Mouse (Mus musculus) myocyte (in vitro differentiated cells): ENCODE data around the gene Klrb1c. TPM values are rescaled to one million over a fixed set of nuclear protein-coding genes. Genes with fewer than 3 reads are reported as not detected.

Source experiments
- H3K27me3 ChIP-seq: one replicate; pipeline ENCODE4 v1.6.1; 2011; ENCODE audit not compliant: control insufficient read depth, insufficient read depth, insufficient read length
- H3K36me3 ChIP-seq: one replicate; pipeline ENCODE4 v1.6.1; 2011; ENCODE audit not compliant: control insufficient read depth, insufficient read depth
- H3K4me2 ChIP-seq: one replicate; pipeline ENCODE4 v1.6.1; 2011; ENCODE audit warnings: low read depth, control low read depth
- H3K4me3 ChIP-seq: one replicate; pipeline ENCODE4 v1.5.1; 2011; ENCODE audit warnings: mild to moderate bottlenecking, control low read depth, moderate library complexity
- H3K79me2 ChIP-seq: one replicate; pipeline ENCODE4 v1.6.1; 2011; ENCODE audit not compliant: control insufficient read depth, insufficient read depth
- H3ac ChIP-seq: one replicate; pipeline ENCODE4 v1.6.1; 2011; ENCODE audit not compliant: control insufficient read depth, insufficient read length
- CEBPB ChIP-seq: IDR thresholded peaks from 2 replicates; pipeline ENCODE4 v1.6.1; 2011; ENCODE audit warnings: mild to moderate bottlenecking, moderate library complexity; ENCODE audit not compliant: poor library complexity, insufficient read depth, severe bottlenecking
- E2F4 ChIP-seq: IDR thresholded peaks from one replicate; pipeline ENCODE4 v1.6.1; 2011; ENCODE audit warnings: mild to moderate bottlenecking, control low read depth, moderate library complexity; ENCODE audit not compliant: insufficient read depth
- MAX ChIP-seq: IDR thresholded peaks from one replicate; pipeline ENCODE4 v1.6.1; 2011; ENCODE audit warnings: low read depth, mild to moderate bottlenecking, control low read depth
- MYOD1 ChIP-seq, 3 experiments: IDR thresholded peaks; one replicate each; pipeline ENCODE4 v1.6.1; 2011; ENCODE audit warnings: control low read depth in 2 of 3, low read depth in 2 of 3, mild to moderate bottlenecking in 2 of 3, moderate library complexity in 1 of 3; ENCODE audit not compliant: insufficient read length in 2 of 3, control insufficient read depth in 1 of 3
- MYOG ChIP-seq, 3 experiments: IDR thresholded peaks; one replicate each; pipeline ENCODE4 v1.6.1; 2011; ENCODE audit warnings: control low read depth in 2 of 3, low read depth in 2 of 3, mild to moderate bottlenecking in 2 of 3; ENCODE audit not compliant: insufficient read length in 2 of 3, control insufficient read depth in 1 of 3, insufficient read depth in 1 of 3
- POLR2A ChIP-seq: IDR thresholded peaks from one replicate; pipeline ENCODE4 v1.6.1; 2011; ENCODE audit warnings: low read depth, mild to moderate bottlenecking, control low read depth, moderate library complexity; ENCODE audit not compliant: insufficient read length
- POLR2AphosphoS2 ChIP-seq: IDR thresholded peaks from one replicate; pipeline ENCODE4 v1.6.1; 2011; ENCODE audit warnings: low read depth, control low read depth; ENCODE audit not compliant: insufficient read length
- REST ChIP-seq: IDR thresholded peaks from one replicate; pipeline ENCODE4 v1.6.1; 2011; ENCODE audit warnings: mild to moderate bottlenecking, control low read depth, moderate library complexity; ENCODE audit not compliant: insufficient read depth, insufficient read length
- SRF ChIP-seq: IDR thresholded peaks from one replicate; pipeline ENCODE4 v1.6.1; 2011; ENCODE audit warnings: low read depth; ENCODE audit not compliant: control insufficient read depth, insufficient read length
- TCF12 ChIP-seq: IDR thresholded peaks from one replicate; pipeline ENCODE4 v1.6.1; 2011; ENCODE audit warnings: mild to moderate bottlenecking, control low read depth; ENCODE audit not compliant: poor library complexity, insufficient read depth, severe bottlenecking
- TCF3 ChIP-seq: IDR thresholded peaks from one replicate; pipeline ENCODE4 v1.6.1; 2011; ENCODE audit warnings: low read depth, control low read depth; ENCODE audit not compliant: insufficient read length
- USF1 ChIP-seq: IDR thresholded peaks from one replicate; pipeline ENCODE4 v1.6.1; 2011; ENCODE audit warnings: low read depth, mild to moderate bottlenecking, control low read depth, moderate library complexity
- polyA plus RNA-seq: library from polyadenylated mRNA; unstranded; fragments of >200 nt; fragmentation: generic; extraction: Trizol; gene quantifications from one replicate; pipeline ENCODE4 v1.2.1, GENCODE M21; 2012; ENCODE audit warnings: missing spikeins

Klrb1c gene
- polyA plus RNA-seq, 1 experiment, result not detected

GRCm38 (mm10) chr6:128829837-128830236, 40.8 kb upstream of the Klrb1c start:
- Histone ChIP-seq H3K4me2 (no peak overlapping the region), H3K4me3 (no peak overlapping the region), H3ac (no peak overlapping the region), H3K36me3 (no peaks in the 10 kb centered on the region), H3K79me2 (no peaks in the 10 kb centered on the region), H3K27me3 (no peaks in the 10 kb centered on the region)
- TF ChIP-seq MYOD1 (IDR thresholded peaks at IDR 0.05; ENCODE audit: control insufficient read depth in 1 of 3, insufficient read length in 2 of 3, low read depth in 2 of 3) (no peak), MYOG (IDR thresholded peaks at IDR 0.05; ENCODE audit: control insufficient read depth in 1 of 3, insufficient read depth in 1 of 3, insufficient read length in 2 of 3, low read depth in 2 of 3) (no peak), TCF3 (no peak), REST (no peak), CEBPB (no peak), SRF (no peak), MAX (no peak), USF1 (no peak), TCF12 (no peak), POLR2A (no peak)

- Histone ChIP-seq H3K27me3 (no peaks in the 10 kb centered on the region), H3K4me2 (no peak overlapping the region), H3K4me3 (no peak overlapping the region), H3K79me2 (no peaks in the 10 kb centered on the region), H3K36me3 (no peaks in the 10 kb centered on the region), H3ac (no peak overlapping the region)
- TF ChIP-seq CEBPB (no peak), MYOG (IDR thresholded peaks at IDR 0.05; ENCODE audit: control insufficient read depth in 1 of 3, insufficient read depth in 1 of 3, insufficient read length in 2 of 3, low read depth in 2 of 3) (no peak), SRF (no peak), E2F4 (no peak), TCF12 (no peak)
Measured at GRCm38 (mm10) chr6:128826781-128827180, 37.8 kb upstream of the Klrb1c start.

- H3K36me3 ChIP-seq, result no peaks in the 10 kb centered on the region
- no peak within 1 kb of the TSS for H3ac ChIP-seq
- H3K4me3 ChIP-seq, result no peak within 1 kb of the TSS
- no peaks in the 10 kb centered on the region for H3K79me2 ChIP-seq
- TF ChIP-seq E2F4 (no peak), CEBPB (no peak), MYOD1 (IDR thresholded peaks at IDR 0.05; ENCODE audit: control insufficient read depth in 1 of 3, insufficient read length in 2 of 3, low read depth in 2 of 3) (no peak), TCF12 (no peak), MAX (no peak), MYOG (IDR thresholded peaks at IDR 0.05; ENCODE audit: control insufficient read depth in 1 of 3, insufficient read depth in 1 of 3, insufficient read length in 2 of 3, low read depth in 2 of 3) (no peak), POLR2AphosphoS2 (no peak), POLR2A (no peak), SRF (no peak), USF1 (no peak), REST (no peak), TCF3 (no peak)
- H3K27me3 ChIP-seq, result no peaks in the 10 kb centered on the region
- H3K4me2 ChIP-seq, result no peak within 1 kb of the TSS
Measured at GRCm38 (mm10) chr6:128826132-128826531, 37.1 kb upstream of the Klrb1c start, which contains the start of the genes Gm44511 and Klrb1b. TSS of gene Gm44511 (minus strand) at chr6:128826315. TSS of gene Klrb1b (minus strand) at chr6:128826331.

GRCm38 (mm10) chr6:128818083-128818802, 29.2 kb upstream of the Klrb1c start:
- no peak for TF ChIP-seq E2F4
- TF ChIP-seq POLR2AphosphoS2, result no peak
- TF ChIP-seq USF1, result no peak
- no peak for TF ChIP-seq MYOG (IDR thresholded peaks at IDR 0.05; ENCODE audit: control insufficient read depth in 1 of 3, insufficient read depth in 1 of 3, insufficient read length in 2 of 3, low read depth in 2 of 3)
- Histone ChIP-seq H3K36me3 (no peaks in the 10 kb centered on the region), H3K4me3 (no peak overlapping the region), H3K79me2 (no peaks in the 10 kb centered on the region), H3ac (no peak overlapping the region), H3K4me2 (no peak overlapping the region), H3K27me3 (no peaks in the 10 kb centered on the region)

GRCm38 (mm10) chr6:128808532-128808931, 19.5 kb upstream of the Klrb1c start:
- H3K27me3 ChIP-seq, result no peaks in the 10 kb centered on the region

More at GRCm38 (mm10) chr6:128808532-128808931, 19.5 kb upstream of the Klrb1c start:
- Histone ChIP-seq H3ac (no peak overlapping the region), H3K36me3 (no peaks in the 10 kb centered on the region), H3K4me2 (no peak overlapping the region), H3K4me3 (no peak overlapping the region), H3K79me2 (no peaks in the 10 kb centered on the region)
- no peak for TF ChIP-seq POLR2AphosphoS2
- TF ChIP-seq SRF, result no peak
- no peak for TF ChIP-seq TCF12
- TF ChIP-seq TCF3, result no peak
- TF ChIP-seq CEBPB, result no peak
- no peak for TF ChIP-seq MYOD1 (IDR thresholded peaks at IDR 0.05; ENCODE audit: control insufficient read depth in 1 of 3, insufficient read length in 2 of 3, low read depth in 2 of 3)
- TF ChIP-seq MAX, result no peak
- no peak for TF ChIP-seq MYOG (IDR thresholded peaks at IDR 0.05; ENCODE audit: control insufficient read depth in 1 of 3, insufficient read depth in 1 of 3, insufficient read length in 2 of 3, low read depth in 2 of 3)
- no peak for TF ChIP-seq E2F4
- no peak for TF ChIP-seq USF1
- no peak for TF ChIP-seq POLR2A
- TF ChIP-seq REST, result no peak
